Comparison of ENCODE assay signal across 7 mouse cellular contexts in the genomic region with DNA sequence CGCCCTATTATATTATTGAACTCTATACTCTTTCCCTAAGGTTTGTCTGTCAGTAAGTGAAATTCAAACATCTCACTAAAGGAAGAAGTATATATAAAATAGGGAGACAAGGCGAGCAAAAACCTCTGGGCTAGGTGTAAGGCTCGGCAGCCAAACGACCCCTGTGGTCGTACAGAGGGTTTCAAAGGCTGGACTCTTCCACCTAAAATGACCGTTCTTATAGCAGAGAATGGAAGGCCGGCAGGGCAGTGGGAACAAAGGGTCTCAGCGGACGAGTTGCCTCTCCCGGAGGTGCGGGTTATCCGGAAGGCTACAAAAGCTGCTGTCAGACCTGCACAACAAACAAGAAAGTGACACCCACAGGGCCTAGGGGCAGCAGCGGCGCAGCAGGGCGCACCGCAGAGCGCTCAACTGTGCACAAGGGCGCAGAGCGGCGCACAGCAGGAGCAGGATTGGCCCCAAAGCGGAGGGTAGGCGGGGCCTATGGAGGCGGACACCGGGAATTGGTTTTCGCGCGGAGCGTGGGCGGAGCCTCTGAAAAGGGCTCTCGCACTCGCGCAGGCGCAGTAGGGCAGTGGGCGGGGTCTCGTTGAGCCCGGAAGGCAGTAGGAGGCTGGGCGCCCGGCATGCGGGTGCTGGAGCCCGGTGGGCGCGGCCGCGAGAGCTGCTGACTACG. TPM values are rescaled to one million over a fixed set of nuclear protein-coding genes. Genes with fewer than 3 reads are reported as not detected.
A peak's percentile ranks its signal among the peaks of the same experiment; 100 is the strongest.
DNase-seq lines count a peak whose midpoint lies in the region; ATAC-seq and TF ChIP-seq lines count a peak whose summit lies in the region.

A gene (plus strand): TSS at position 574 of the 676 bp plus-strand sequence.

- DNase-seq in adrenal gland, postnatal 10 days: peak; percentile 100
- peak; percentile 100 for DNase-seq in embryonic facial prominence, embryonic 10.5 days (ENCODE audit: low spot score)
- peak; percentile 55 for DNase-seq in gonadal fat pad, adult 2 months (ENCODE audit: low read depth)
- DNase-seq in left cerebral cortex, postnatal 4 days: peak; percentile 100

- H3K9me3 ChIP-seq in embryonic facial prominence, embryonic 10.5 days: no peaks in the 10 kb centered on the region
- H3K9me3 ChIP-seq in intestine, postnatal 0 days (ENCODE audit: control insufficient read depth): no peaks in the 10 kb centered on the region
- no peaks in the 10 kb centered on the region for H3K9me3 ChIP-seq in midbrain, embryonic 12.5 days

- peak; percentile 99 for ATAC-seq in intestine, postnatal 0 days
- ATAC-seq in midbrain, embryonic 12.5 days (ENCODE audit: low FRiP score, low read depth): peak; percentile 99

- TF ChIP-seq POLR2A in small intestine, adult 2 months (IDR thresholded peaks at IDR 0.05; ENCODE audit: low read depth, low read length): peak; percentile 78

- H3K4me3 ChIP-seq in embryonic facial prominence, embryonic 10.5 days: peak within 1 kb of the TSS; percentile 78
- H3K4me3 ChIP-seq in intestine, postnatal 0 days (ENCODE audit: low read depth, low read length): peak within 1 kb of the TSS; percentile 80
- peak within 1 kb of the TSS; percentile 87 for H3K4me3 ChIP-seq in midbrain, embryonic 12.5 days
- peak within 1 kb of the TSS; percentile 88 for H3K4me3 ChIP-seq in small intestine, adult 2 months (ENCODE audit: low read depth, low read length)

- H3K4me1 ChIP-seq in embryonic facial prominence, embryonic 10.5 days: peaks cover 13% of the 10 kb centered on the region
- no peaks in the 10 kb centered on the region for H3K4me1 ChIP-seq in intestine, postnatal 0 days (replicated peaks; ENCODE audit: control insufficient read depth, insufficient read depth, low read length)
- H3K4me1 ChIP-seq in midbrain, embryonic 12.5 days: peaks cover 7% of the 10 kb centered on the region
- H3K4me1 ChIP-seq in small intestine, adult 2 months (ENCODE audit: control insufficient read depth, insufficient read depth, insufficient read length, low read length): peaks cover 2% of the 10 kb centered on the region; the same call in 1 of the 2 replicates

- H3K9ac ChIP-seq in intestine, postnatal 0 days (ENCODE audit: low read depth, low read length): peak within 1 kb of the TSS; percentile 80
- H3K9ac ChIP-seq in midbrain, embryonic 12.5 days (replicated peaks): peak within 1 kb of the TSS; percentile 77

- peak within 1 kb of the TSS; percentile 99 for H3K4me2 ChIP-seq in intestine, postnatal 0 days (replicated peaks; ENCODE audit: low read depth)
- peak within 1 kb of the TSS; percentile 92 for H3K4me2 ChIP-seq in midbrain, embryonic 12.5 days (replicated peaks)

- 1% methylated on average over 45 of the region's 45 CpGs for WGBS in embryonic facial prominence, embryonic 10.5 days
- WGBS in intestine, postnatal 0 days: under 1% methylated on average over 44 of the region's 45 CpGs
- WGBS in midbrain, embryonic 12.5 days: 1% methylated on average over 39 of the region's 45 CpGs
- WGBS in small intestine, adult 2 months: 2% methylated on average over 45 of the region's 45 CpGs

- TF ChIP-seq CTCF in intestine, postnatal 0 days (IDR thresholded peaks at IDR 0.05; ENCODE audit: low read depth): peak; percentile 43
- TF ChIP-seq CTCF in small intestine, adult 2 months (IDR thresholded peaks at IDR 0.05; ENCODE audit: extremely low read depth, insufficient read length, insufficient replicate concordance, low read depth, low read length): peak; percentile 23; the same call in 1 of the 2 replicates

- H3K36me3 ChIP-seq in embryonic facial prominence, embryonic 10.5 days (replicated peaks): no peaks in the 10 kb centered on the region
- H3K36me3 ChIP-seq in intestine, postnatal 0 days (ENCODE audit: control insufficient read depth, insufficient read depth): no peaks in the 10 kb centered on the region
- no peaks in the 10 kb centered on the region for H3K36me3 ChIP-seq in midbrain, embryonic 12.5 days
- H3K36me3 ChIP-seq in small intestine, adult 2 months (ENCODE audit: control insufficient read depth, insufficient read depth, low read length): no peaks in the 10 kb centered on the region

- peak within 1 kb of the TSS; percentile 85 for H3K27ac ChIP-seq in embryonic facial prominence, embryonic 10.5 days (replicated peaks)
- peak within 1 kb of the TSS; percentile 35; the same call in 1 of the 2 replicates for H3K27ac ChIP-seq in intestine, postnatal 0 days (ENCODE audit: low read depth, low read length)
- H3K27ac ChIP-seq in midbrain, embryonic 12.5 days (replicated peaks): peak within 1 kb of the TSS; percentile 82
- H3K27ac ChIP-seq in small intestine, adult 2 months (ENCODE audit: insufficient read depth, low read depth, low read length): no peak within 1 kb of the TSS

- intact Hi-C loops in left cerebral cortex, postnatal 4 days (cut with DNase I): no loop called here

- H3K27me3 ChIP-seq in embryonic facial prominence, embryonic 10.5 days (replicated peaks; ENCODE audit: low read depth, poor library complexity, severe bottlenecking): peaks cover 27% of the 10 kb centered on the region
- 0 out of 2 replicates have a peak, but pooled peaks cover 14% of the 10 kb centered on the region for H3K27me3 ChIP-seq in intestine, postnatal 0 days (replicated peaks; ENCODE audit: control insufficient read depth, insufficient read depth, low read length)
- peaks cover 11% of the 10 kb centered on the region for H3K27me3 ChIP-seq in midbrain, embryonic 12.5 days
- H3K27me3 ChIP-seq in small intestine, adult 2 months (ENCODE audit: control insufficient read depth, insufficient read depth, low read length): peaks cover 6% of the 10 kb centered on the region; the same call in 1 of the 2 replicates

RNA-seq across cellular contexts. Expression of the gene that starts here (rescaled TPM):
- 10 to 100 TPM; 19.1 to 22.2 TPM for total RNA-seq in adrenal gland, postnatal 10 days (2021)
- 58.1 and 61.8 TPM in 2 replicates for polyA plus RNA-seq in embryonic facial prominence, embryonic 10.5 days (2016; fragmentation: Nextera tagmentation; extraction: Ambion mirVana)
- polyA plus RNA-seq in gonadal fat pad, adult 2 months (2012; rRNA removed): 5.7 and 11.8 TPM in 2 replicates
- polyA plus RNA-seq in intestine, postnatal 0 days (2015; fragmentation: Nextera tagmentation; extraction: Ambion mirVana): 30.3 and 31.2 TPM in 2 replicates
- total RNA-seq in left cerebral cortex, postnatal 4 days (2021): 10 to 100 TPM; 41.6 to 43.9 TPM
- 84.9 and 88.0 TPM in 2 replicates for polyA plus RNA-seq in midbrain, embryonic 12.5 days (2016; fragmentation: Nextera tagmentation; extraction: Ambion mirVana)
- polyA plus RNA-seq in small intestine, adult 2 months (2012; rRNA removed): 0.85 and 1.2 TPM in 2 replicates
